Mouse (Mus musculus): ENCODE data around the gene Gm9833. TPM values are rescaled to one million over a fixed set of nuclear protein-coding genes. Genes with fewer than 3 reads are reported as not detected.
"Not testable (repeated sequence)": the region's sequence is repeated elsewhere in the genome, so short reads cannot be mapped to it uniquely, and the experiment has no call there.

Gm9833 gene
- under 1 TPM; 0.28 to 0.84 (median 0.42) TPM for total RNA-seq (2022)

GRCm38 (mm10) chr3:10087994-10088393 lies at the start of gene Gm9833:
TSS of gene Gm9833 (plus strand) at chr3:10088110.
- DNase-seq (ENCODE audit: low spot score), result not testable (repeated sequence)

GRCm38 (mm10) chr3:10070070-10070469 lies 17.8 kb upstream of the Gm9833 start:
- no peak for DNase-seq (ENCODE audit: low spot score)

- DNase-seq (ENCODE audit: low spot score), result no peak
These were observed 12.1 kb upstream of the Gm9833 start for GRCm38 (mm10) chr3:10075826-10076225.

GRCm38 (mm10) chr3:10077096-10077841 lies 10.6 kb upstream of the Gm9833 start:
- peak; percentile 36 for DNase-seq (ENCODE audit: low spot score)

GRCm38 (mm10) chr3:10078113-10078512 lies 9.8 kb upstream of the Gm9833 start:
- DNase-seq (ENCODE audit: low spot score), result no peak

- no peak for DNase-seq (ENCODE audit: low spot score)
These were observed 6.6 kb upstream of the Gm9833 start for GRCm38 (mm10) chr3:10081336-10081735.

GRCm38 (mm10) chr3:10081911-10082541 lies 5.9 kb upstream of the Gm9833 start:
- no peak for DNase-seq (ENCODE audit: low spot score)

GRCm38 (mm10) chr3:10082545-10083062 lies 5.3 kb upstream of the Gm9833 start:
- DNase-seq (ENCODE audit: low spot score), result no peak

GRCm38 (mm10) chr3:10084102-10084501 lies 3.8 kb upstream of the Gm9833 start:
- DNase-seq (ENCODE audit: low spot score), result no peak

GRCm38 (mm10) chr3:10085396-10086119 lies 2.4 kb upstream of the Gm9833 start:
- no peak for DNase-seq (ENCODE audit: low spot score)

- DNase-seq (ENCODE audit: low spot score), result no peak
These were observed 399 bp upstream of the Gm9833 start for GRCm38 (mm10) chr3:10087511-10087910.

- DNase-seq (ENCODE audit: low spot score), result no peak
These were observed 3.8 kb downstream of the Gm9833 start for GRCm38 (mm10) chr3:10091616-10092140.

GRCm38 (mm10) chr3:10092499-10092898 lies 4.6 kb downstream of the Gm9833 start:
- no peak for DNase-seq (ENCODE audit: low spot score)

- DNase-seq (ENCODE audit: low spot score), result no peak
These were observed 5.0 kb downstream of the Gm9833 start for GRCm38 (mm10) chr3:10092914-10093313.

GRCm38 (mm10) chr3:10095076-10095622 lies 7.2 kb downstream of the Gm9833 start:
- peak; percentile 76 for DNase-seq (ENCODE audit: low spot score)

GRCm38 (mm10) chr3:10099756-10100155 lies 11.8 kb downstream of the Gm9833 start:
- no peak for DNase-seq (ENCODE audit: low spot score)

GRCm38 (mm10) chr3:10111570-10111969 lies 23.7 kb downstream of the Gm9833 start:
- DNase-seq (ENCODE audit: low spot score), result no peak

GRCm38 (mm10) chr3:10112196-10112595 lies 24.3 kb downstream of the Gm9833 start:
- no peak for DNase-seq (ENCODE audit: low spot score)

- DNase-seq (ENCODE audit: low spot score), result no peak
These were observed 24.8 kb downstream of the Gm9833 start for GRCm38 (mm10) chr3:10112660-10113059.

- DNase-seq (ENCODE audit: low spot score), result no peak
These were observed 28.6 kb downstream of the Gm9833 start for GRCm38 (mm10) chr3:10116531-10116930.

- no peak for DNase-seq (ENCODE audit: low spot score)
These were observed 33.3 kb downstream of the Gm9833 start for GRCm38 (mm10) chr3:10121232-10121631.
